Mouse (Mus musculus) midbrain, embryonic 14.5 days (tissue): Measurements from ENCODE around the gene Tle3. TPM values are rescaled to one million over a fixed set of nuclear protein-coding genes. Genes with fewer than 3 reads are reported as not detected.

Experiments
- ATAC-seq: fragments of 200-750 bp; cut with Nextera tagmentation; 2 replicates; pipeline ENCODE4 v1.8.0; 2017; ENCODE audit warnings: moderate number of reproducible peaks, moderate library complexity; ENCODE audit not compliant: low FRiP score, low TSS enrichment
- DNase-seq: peaks from one replicate; pipeline ENCODE4 v3.0.0-alpha.2; 2015
- H3K27ac ChIP-seq: fragments of 300-500 bp; sonication (generic); replicated peaks from 2 replicates; pipeline ENCODE4 v1.5.1; 2014; ENCODE audit warnings: mild to moderate bottlenecking, low read depth, low read length, moderate library complexity
- H3K27me3 ChIP-seq: fragments of 300-500 bp; sonication (generic); 2 replicates; pipeline ENCODE4 v1.6.1; 2014; ENCODE audit warnings: low read length, control low read depth, mixed read lengths; ENCODE audit not compliant: control insufficient read depth, insufficient read depth
- H3K36me3 ChIP-seq: fragments of 300-500 bp; sonication (generic); 2 replicates; pipeline ENCODE4 v1.6.1; 2014; ENCODE audit warnings: low read length, control low read depth; ENCODE audit not compliant: control insufficient read depth, insufficient read depth
- H3K4me1 ChIP-seq: fragments of 300-500 bp; sonication (generic); 2 replicates; pipeline ENCODE4 v1.6.1; 2014; ENCODE audit warnings: mild to moderate bottlenecking, antibody characterized with exemption, low read length, control low read depth; ENCODE audit not compliant: control insufficient read depth, insufficient read depth
- H3K4me2 ChIP-seq: fragments of 300-500 bp; sonication (generic); 2 replicates; pipeline ENCODE4 v1.6.1; 2014; ENCODE audit warnings: mild to moderate bottlenecking, low read length, moderate library complexity
- H3K4me3 ChIP-seq: fragments of 300-500 bp; sonication (generic); replicated peaks from 2 replicates; pipeline ENCODE4 v1.5.1; 2014; ENCODE audit warnings: low read depth, low read length
- H3K9ac ChIP-seq: fragments of 300-500 bp; sonication (generic); replicated peaks from 2 replicates; pipeline ENCODE4 v1.6.1; 2014; ENCODE audit warnings: mild to moderate bottlenecking, low read length, moderate library complexity
- H3K9me3 ChIP-seq: fragments of 300-500 bp; sonication (generic); 2 replicates; pipeline ENCODE4 v1.6.1; 2016; ENCODE audit warnings: low read length, control low read depth, mixed read lengths; ENCODE audit not compliant: control insufficient read depth
- WGBS: fragments of 180-500 bp; shearing (Covaris S2); extraction: QIAGEN DNeasy Blood & Tissue Kit; methylation state at CpG from one replicate; pipeline ENCODE4 v1.1.7; 2014; 5-methylcytosine and 5-hydroxymethylcytosine counted together
- polyA plus RNA-seq: library from polyadenylated mRNA; unstranded; fragments of >200 nt; fragmentation: Nextera tagmentation; extraction: Ambion mirVana; gene quantifications from 2 replicates; pipeline ENCODE4 v1.2.1, GENCODE M21; 2014

Gene Tle3
- polyA plus RNA-seq, result 36.4 and 43.8 TPM in 2 replicates

DNA sequence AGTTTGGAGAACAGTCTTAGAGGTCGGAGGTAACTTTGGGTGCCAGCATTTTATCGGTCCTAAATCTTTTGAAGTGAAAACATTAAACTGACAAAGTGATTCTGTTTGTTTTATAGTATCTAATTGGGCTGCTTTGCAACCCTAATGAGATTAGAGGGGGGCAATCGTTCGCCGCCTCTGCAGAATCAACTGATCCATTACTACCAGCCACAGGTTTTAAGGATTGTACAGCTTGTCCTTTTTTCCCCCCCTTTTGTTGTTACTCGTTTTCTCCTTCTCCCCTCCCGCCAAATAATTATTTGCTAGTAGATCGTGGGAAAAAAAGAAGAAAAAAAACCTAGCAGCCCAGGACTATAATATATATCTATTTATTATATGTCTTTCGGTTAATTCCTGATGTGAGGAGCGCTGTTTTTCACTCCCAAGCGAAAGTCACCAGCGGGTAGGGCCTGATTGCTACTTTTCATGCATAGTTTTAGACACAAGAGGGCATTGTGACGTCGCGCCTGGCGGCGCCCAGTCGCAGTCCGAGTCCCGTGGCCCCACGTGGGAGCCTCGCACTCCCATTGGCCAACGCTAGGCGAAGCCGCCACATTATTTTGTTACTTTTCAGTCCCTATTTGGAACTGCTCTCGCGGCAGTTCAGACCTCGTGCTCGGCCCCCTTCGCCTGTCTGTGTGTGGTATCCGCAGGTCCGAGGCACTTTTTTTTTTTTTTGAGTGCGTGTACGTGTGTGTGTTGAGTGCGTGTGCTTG lies at the start of gene Tle3:
Gene Tle3 (plus strand): TSS at position 612 of the 755 bp plus-strand sequence.
- Histone ChIP-seq H3K27ac (peak within 1 kb of the TSS; percentile 95), H3K4me3 (peak within 1 kb of the TSS; percentile 98), H3K4me2 (peak within 1 kb of the TSS; percentile 97), H3K9me3 (no peaks in the 10 kb centered on the region), H3K4me1 (peaks cover 51% of the 10 kb centered on the region), H3K27me3 (no peaks in the 10 kb centered on the region), H3K36me3 (0 out of 2 replicates have a peak, but pooled peaks cover 7% of the 10 kb centered on the region), H3K9ac (peak within 1 kb of the TSS; percentile 98)
- WGBS, result under 1% methylated on average over 35 of the region's 35 CpGs
- DNase-seq (peak; percentile 100), ATAC-seq (peak; percentile 71)

DNA sequence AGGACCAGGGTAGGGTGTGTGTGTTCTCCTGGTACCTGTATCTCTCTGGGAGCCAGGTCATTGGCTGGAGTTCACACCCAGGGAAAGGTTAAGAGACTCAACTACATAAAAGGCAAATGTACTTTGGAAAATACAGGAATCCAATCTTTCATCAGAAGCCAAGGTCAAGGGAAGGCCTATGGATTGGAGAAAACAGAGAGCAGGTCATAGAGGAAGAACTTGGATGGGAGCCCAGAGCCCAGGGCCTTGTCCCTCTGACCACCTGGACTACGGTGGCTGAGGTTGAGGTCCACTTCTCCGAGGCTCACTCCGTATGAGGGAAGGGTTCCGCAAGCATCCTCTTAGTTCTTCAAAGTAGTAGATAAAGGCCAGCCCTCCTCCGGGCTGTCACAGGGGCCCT lies 48.9 kb upstream of the Tle3 start:
- H3K27me3 ChIP-seq, result no peaks in the 10 kb centered on the region; the same call in 1 of the 2 replicates
- DNase-seq (no peak), ATAC-seq (no peak)
- no peak overlapping the region for H3K4me3 ChIP-seq
- H3K27ac ChIP-seq, result no peak overlapping the region
- H3K9me3 ChIP-seq, result no peaks in the 10 kb centered on the region
- 87% methylated on average over 5 of the region's 5 CpGs for WGBS
- H3K36me3 ChIP-seq, result no peaks in the 10 kb centered on the region
- no peak overlapping the region for H3K4me2 ChIP-seq
- H3K9ac ChIP-seq, result no peak overlapping the region
- peaks cover 19% of the 10 kb centered on the region for H3K4me1 ChIP-seq

DNA sequence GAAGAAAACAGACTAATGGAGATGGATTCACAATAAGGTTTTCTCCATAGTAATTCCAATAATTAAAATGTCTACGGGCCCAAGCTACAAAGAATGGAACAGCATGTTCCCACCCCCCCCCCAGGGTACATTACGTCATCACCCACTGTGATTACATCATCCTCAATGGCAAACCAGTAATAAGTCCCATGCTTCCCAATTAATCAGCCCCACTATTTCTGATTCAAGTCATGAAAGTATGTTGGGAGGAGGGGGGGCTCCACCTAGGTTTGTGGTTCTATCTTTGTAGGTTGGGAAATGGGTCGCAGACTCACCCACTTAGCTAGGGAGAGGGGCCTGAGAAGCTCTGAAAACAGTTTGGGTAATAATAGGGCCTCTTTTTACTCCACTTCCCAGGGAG lies 48.3 kb upstream of the Tle3 start:
- Histone ChIP-seq H3K4me2 (no peak overlapping the region), H3K4me3 (no peak overlapping the region), H3K27me3 (no peaks in the 10 kb centered on the region; the same call in 1 of the 2 replicates), H3K4me1 (peaks cover 19% of the 10 kb centered on the region), H3K27ac (0 out of 2 replicates have a peak overlapping the region, but pooled peaks have one; percentile 15), H3K36me3 (no peaks in the 10 kb centered on the region), H3K9ac (no peak overlapping the region), H3K9me3 (no peaks in the 10 kb centered on the region)
- ATAC-seq (no peak), DNase-seq (no peak)
- WGBS, result 32% methylated on average over 3 of the region's 3 CpGs

DNA sequence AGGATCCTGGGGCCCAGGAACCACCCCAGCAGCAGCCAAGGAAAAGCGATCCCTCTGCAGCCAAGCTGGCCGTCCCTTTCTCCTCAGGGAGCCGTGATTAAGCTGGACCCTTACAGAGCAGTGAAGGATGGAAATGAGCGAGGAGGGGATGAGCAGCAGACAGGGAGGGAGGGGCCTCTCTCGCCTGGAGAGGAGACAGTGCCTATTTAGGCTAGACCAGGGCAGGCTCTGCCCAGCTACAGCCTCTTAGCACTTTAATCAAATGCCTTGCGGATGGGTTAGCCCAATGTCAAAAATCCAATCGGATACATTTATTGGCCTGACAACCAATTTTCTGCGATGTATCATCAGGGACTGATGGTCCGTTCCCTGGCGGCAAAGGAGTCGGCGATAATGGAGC lies 47.8 kb upstream of the Tle3 start:
- Histone ChIP-seq H3K27ac (0 out of 2 replicates have a peak overlapping the region, but pooled peaks have one; percentile 15), H3K4me2 (peak overlapping the region; percentile 3; the same call in 1 of the 2 replicates)
- peak; percentile 56 for DNase-seq

DNA sequence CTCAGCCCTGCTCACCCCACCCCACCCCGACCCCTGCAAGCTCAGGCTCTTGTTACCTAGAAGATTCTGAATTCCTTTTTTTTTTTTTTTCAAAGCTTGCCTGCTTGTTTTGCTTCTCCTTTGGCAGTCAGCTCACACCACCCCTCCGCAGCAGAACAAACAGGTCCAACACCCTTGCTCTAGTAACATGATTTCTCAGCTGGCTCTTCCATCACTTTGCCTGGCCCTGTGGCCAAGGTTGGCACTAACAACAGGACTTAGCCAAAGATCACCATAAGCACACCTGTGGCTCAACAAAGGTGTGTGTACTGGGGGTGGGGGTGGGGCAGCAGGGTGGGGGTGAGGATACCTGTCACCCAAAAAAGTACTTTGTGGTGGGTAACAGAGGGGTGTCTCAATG lies 47.2 kb upstream of the Tle3 start:
- H3K4me3 ChIP-seq, result no peak overlapping the region
- H3K27ac ChIP-seq, result no peak overlapping the region
- H3K36me3 ChIP-seq, result no peaks in the 10 kb centered on the region
- ATAC-seq (no peak), DNase-seq (no peak)
- no peak overlapping the region for H3K4me2 ChIP-seq
- no peaks in the 10 kb centered on the region for H3K9me3 ChIP-seq
- H3K27me3 ChIP-seq, result no peaks in the 10 kb centered on the region; the same call in 1 of the 2 replicates
- no peak overlapping the region for H3K9ac ChIP-seq
- peaks cover 16% of the 10 kb centered on the region for H3K4me1 ChIP-seq
- WGBS, result 30% methylated on average over 2 of the region's 2 CpGs

More for the DNA sequence above, 47.8 kb upstream of the Tle3 start:
- Histone ChIP-seq H3K9ac (no peak overlapping the region), H3K9me3 (no peaks in the 10 kb centered on the region), H3K36me3 (no peaks in the 10 kb centered on the region), H3K4me1 (peaks cover 19% of the 10 kb centered on the region), H3K27me3 (no peaks in the 10 kb centered on the region; the same call in 1 of the 2 replicates), H3K4me3 (no peak overlapping the region)
- ATAC-seq, result no peak
- 7% methylated on average over 12 of the region's 12 CpGs for WGBS

DNA sequence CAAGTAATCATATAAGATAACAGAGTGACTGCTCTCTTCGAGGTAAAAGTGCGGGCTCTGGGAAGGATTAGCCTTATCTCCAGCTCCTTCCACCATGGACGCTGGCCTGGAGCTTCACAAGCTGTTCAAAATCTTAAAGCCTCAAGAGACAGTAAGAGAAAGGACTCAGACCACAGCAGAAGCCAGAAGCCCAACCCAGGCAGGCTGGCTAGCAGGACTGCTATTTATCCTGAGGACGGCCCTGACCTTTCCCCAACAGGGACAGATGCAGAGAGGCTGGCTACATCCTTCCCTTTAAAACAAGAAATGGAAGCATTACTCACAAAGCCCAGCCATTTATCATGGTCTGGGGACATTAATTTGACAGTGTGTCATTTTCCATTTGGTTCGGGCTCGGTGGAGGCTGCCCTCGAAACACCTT lies 46.2 kb upstream of the Tle3 start:
- no peaks in the 10 kb centered on the region; the same call in 1 of the 2 replicates for H3K27me3 ChIP-seq
- H3K9me3 ChIP-seq, result no peaks in the 10 kb centered on the region
- ATAC-seq, result no peak
- no peak overlapping the region for H3K9ac ChIP-seq
- DNase-seq, result no peak
- H3K36me3 ChIP-seq, result no peaks in the 10 kb centered on the region
- peaks cover 16% of the 10 kb centered on the region for H3K4me1 ChIP-seq
- H3K27ac ChIP-seq, result no peak overlapping the region
- no peak overlapping the region for H3K4me2 ChIP-seq
- 24% methylated on average over 7 of the region's 7 CpGs for WGBS
- H3K4me3 ChIP-seq, result no peak overlapping the region

DNA sequence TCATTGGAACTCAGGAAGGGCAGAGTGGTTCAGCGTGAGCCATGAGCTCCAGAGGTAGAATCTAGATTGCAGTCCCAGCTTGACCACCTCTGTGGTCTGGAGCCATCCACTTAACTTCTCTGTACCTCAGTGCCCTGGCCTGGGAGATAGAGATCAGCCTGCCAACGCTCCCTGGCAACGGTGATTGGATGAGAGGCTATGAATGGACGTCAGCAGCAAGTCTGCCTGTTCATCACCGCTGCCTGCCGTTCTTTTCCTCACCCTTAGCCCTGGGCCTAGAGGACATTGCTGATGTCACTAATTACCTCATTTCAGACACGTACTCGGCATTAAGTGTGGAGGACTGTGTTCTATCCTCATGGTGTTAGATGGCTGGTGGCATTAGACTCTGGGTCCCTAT lies 45.2 kb upstream of the Tle3 start:
- Histone ChIP-seq H3K9me3 (no peaks in the 10 kb centered on the region), H3K4me1 (peaks cover 16% of the 10 kb centered on the region), H3K27me3 (no peaks in the 10 kb centered on the region; the same call in 1 of the 2 replicates), H3K4me3 (no peak overlapping the region), H3K27ac (no peak overlapping the region), H3K9ac (no peak overlapping the region), H3K4me2 (no peak overlapping the region), H3K36me3 (no peaks in the 10 kb centered on the region)
- ATAC-seq, result no peak
- no peak for DNase-seq
- 51% methylated on average over 8 of the region's 8 CpGs for WGBS

DNA sequence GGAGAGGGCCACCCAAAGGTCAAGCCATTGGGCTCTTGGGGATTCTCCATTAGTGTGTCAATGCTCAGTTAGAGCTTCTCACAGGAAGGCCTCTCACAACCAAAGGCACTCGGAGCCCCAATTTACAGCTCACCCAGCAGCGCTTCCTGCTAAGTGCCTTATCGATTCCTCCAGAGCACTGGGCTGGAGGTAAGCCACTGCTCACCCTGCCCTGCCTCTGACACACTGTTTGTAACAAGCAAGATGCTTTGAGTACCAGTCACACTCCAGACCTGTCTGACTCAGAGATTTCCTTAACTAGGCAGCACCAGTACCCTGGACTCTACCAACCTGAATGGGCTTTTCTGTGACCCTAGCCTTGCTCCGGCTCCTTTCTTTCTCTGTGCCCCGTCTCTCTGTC lies 44.0 kb upstream of the Tle3 start:
- ATAC-seq (no peak), DNase-seq (no peak)
- no peak overlapping the region for H3K4me3 ChIP-seq
- H3K36me3 ChIP-seq, result no peaks in the 10 kb centered on the region
- H3K27me3 ChIP-seq, result no peaks in the 10 kb centered on the region; the same call in 1 of the 2 replicates
- WGBS, result 88% methylated on average over 5 of the region's 5 CpGs
- peaks cover 16% of the 10 kb centered on the region for H3K4me1 ChIP-seq
- no peaks in the 10 kb centered on the region for H3K9me3 ChIP-seq
- H3K4me2 ChIP-seq, result no peak overlapping the region
- H3K9ac ChIP-seq, result no peak overlapping the region
- no peak overlapping the region for H3K27ac ChIP-seq

DNA sequence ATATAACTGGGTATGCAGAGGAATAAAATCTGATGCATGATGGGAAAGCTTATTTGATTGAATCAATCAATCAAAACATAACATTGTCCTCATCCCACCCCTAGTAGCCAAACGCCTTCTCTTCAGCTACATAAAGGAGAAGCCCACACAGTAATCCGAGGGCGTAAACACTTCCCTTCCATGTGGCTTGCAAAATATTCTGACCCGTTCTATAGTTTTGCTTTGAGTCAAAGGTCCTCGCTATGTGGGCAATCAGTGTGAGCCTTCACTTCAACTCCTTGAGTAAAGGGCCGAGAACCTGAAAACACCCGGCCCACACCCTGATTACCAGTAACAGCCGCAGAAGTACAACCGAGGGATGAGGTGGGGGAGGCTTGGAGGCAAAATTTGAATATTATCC lies 41.4 kb upstream of the Tle3 start:
- Histone ChIP-seq H3K27ac (no peak overlapping the region), H3K4me1 (peaks cover 3% of the 10 kb centered on the region), H3K9ac (no peak overlapping the region), H3K36me3 (no peaks in the 10 kb centered on the region), H3K9me3 (no peaks in the 10 kb centered on the region), H3K27me3 (peaks cover 3% of the 10 kb centered on the region; the same call in 1 of the 2 replicates), H3K4me2 (no peak overlapping the region), H3K4me3 (no peak overlapping the region)
- WGBS, result 84% methylated on average over 9 of the region's 9 CpGs
- DNase-seq (no peak), ATAC-seq (no peak)
